Mouse (Mus musculus) midbrain, postnatal 0 days (tissue): Measurements from ENCODE around the gene Foxp4. TPM values are rescaled to one million over a fixed set of nuclear protein-coding genes. Genes with fewer than 3 reads are reported as not detected.

Experiments
- ATAC-seq: fragments of 200-750 bp; cut with Nextera tagmentation; 2 replicates; pipeline ENCODE4 v1.8.0; 2017; ENCODE audit warnings: moderate number of reproducible peaks, mild to moderate bottlenecking, moderate TSS enrichment, moderate library complexity; ENCODE audit not compliant: low FRiP score
- DNase-seq: peaks from one replicate; pipeline ENCODE4 v3.0.0-alpha.2; 2015; ENCODE audit warnings: low spot score
- H3K27ac ChIP-seq: fragments of 300-500 bp; sonication (generic); 2 replicates; pipeline ENCODE4 v1.5.1; 2014; ENCODE audit warnings: low read depth, mild to moderate bottlenecking, low read length, mixed read lengths
- H3K27me3 ChIP-seq: fragments of 300-500 bp; sonication (generic); 2 replicates; pipeline ENCODE4 v1.6.1; 2014; ENCODE audit warnings: low read length, control low read depth, mixed read lengths; ENCODE audit not compliant: insufficient read depth
- H3K36me3 ChIP-seq: fragments of 300-500 bp; sonication (generic); 2 replicates; pipeline ENCODE4 v1.6.1; 2014; ENCODE audit warnings: low read length, control low read depth, mixed read lengths; ENCODE audit not compliant: insufficient read depth
- H3K4me1 ChIP-seq: fragments of 300-500 bp; sonication (generic); 2 replicates; pipeline ENCODE4 v1.6.1; 2014; ENCODE audit warnings: mild to moderate bottlenecking, control low read depth, antibody characterized with exemption, low read length, mixed read lengths; ENCODE audit not compliant: insufficient read depth
- H3K4me2 ChIP-seq: fragments of 300-500 bp; sonication (generic); 2 replicates; pipeline ENCODE4 v1.6.1; 2014; ENCODE audit warnings: low read depth, mild to moderate bottlenecking, low read length, mixed read lengths; ENCODE audit not compliant: poor library complexity, severe bottlenecking
- H3K4me3 ChIP-seq: fragments of 300-500 bp; sonication (generic); 2 replicates; pipeline ENCODE4 v1.5.1; 2014; ENCODE audit warnings: low read depth, mild to moderate bottlenecking, low read length, moderate library complexity
- H3K9ac ChIP-seq: fragments of 300-500 bp; sonication (generic); replicated peaks from 2 replicates; pipeline ENCODE4 v1.6.1; 2014; ENCODE audit warnings: mild to moderate bottlenecking, low read length, moderate library complexity, mixed read lengths; ENCODE audit not compliant: poor library complexity, severe bottlenecking
- H3K9me3 ChIP-seq: fragments of 300-500 bp; sonication (generic); 2 replicates; pipeline ENCODE4 v1.6.1; 2016; ENCODE audit warnings: low read length, control low read depth
- CTCF ChIP-seq: IDR thresholded peaks from 2 replicates; pipeline ENCODE4 v1.5.1; 2016; ENCODE audit warnings: antibody characterized with exemption, mild to moderate bottlenecking
- WGBS: fragments of 180-500 bp; shearing (Covaris S2); extraction: QIAGEN DNeasy Blood & Tissue Kit; methylation state at CpG from one replicate; pipeline ENCODE4 v1.1.7; 2014; 5-methylcytosine and 5-hydroxymethylcytosine counted together
- polyA plus RNA-seq: library from polyadenylated mRNA; unstranded; fragments of >200 nt; fragmentation: Nextera tagmentation; extraction: Ambion mirVana; gene quantifications from 2 replicates; pipeline ENCODE4 v1.2.1, GENCODE M21; 2015
- total RNA-seq: library from RNA; depleted of rRNA; stranded (reverse); fragments of >200 nt; gene quantifications from 2 replicates; pipeline ENCODE4 v1.2.3, GENCODE M21; 2014

Gene Foxp4
- total and polyA plus RNA-seq, 2 experiments from 2014 or later: 55.4 to 200 TPM

- no peak overlapping the region for H3K27ac ChIP-seq
- H3K9ac ChIP-seq: no peak overlapping the region
- H3K4me1 ChIP-seq: no peaks in the 10 kb centered on the region
- peaks cover 3% of the 10 kb centered on the region; the same call in 1 of the 2 replicates for H3K27me3 ChIP-seq
- ATAC-seq (no peak), DNase-seq (no peak)
- TF ChIP-seq CTCF: no peak
- WGBS: 82% methylated on average over 3 of the region's 3 CpGs
- no peak overlapping the region for H3K4me2 ChIP-seq
- H3K9me3 ChIP-seq: no peaks in the 10 kb centered on the region
- no peak overlapping the region for H3K4me3 ChIP-seq
- H3K36me3 ChIP-seq: no peaks in the 10 kb centered on the region
Measured at GRCm38 (mm10) chr17:47917212-47917611, 7.2 kb downstream of the Foxp4 start.

GRCm38 (mm10) chr17:47914676-47915219 is 9.7 kb downstream of the Foxp4 start:
- H3K27ac ChIP-seq: no peak overlapping the region
- H3K27me3 ChIP-seq: no peaks in the 10 kb centered on the region; the same call in 1 of the 2 replicates
- no peaks in the 10 kb centered on the region for H3K9me3 ChIP-seq
- WGBS: 23% methylated on average over 9 of the region's 9 CpGs
- H3K4me3 ChIP-seq: no peak overlapping the region
- no peak overlapping the region for H3K9ac ChIP-seq
- DNase-seq: peak; percentile 57
- H3K4me2 ChIP-seq: no peak overlapping the region
- no peak for TF ChIP-seq CTCF
- no peaks in the 10 kb centered on the region for H3K36me3 ChIP-seq
- no peak for ATAC-seq
- H3K4me1 ChIP-seq: no peaks in the 10 kb centered on the region

GRCm38 (mm10) chr17:47909091-47910001 is 15.1 kb downstream of the Foxp4 start:
- peak overlapping the region; percentile 26 for H3K4me3 ChIP-seq
- no peaks in the 10 kb centered on the region for H3K36me3 ChIP-seq
- H3K4me2 ChIP-seq: peak overlapping the region; percentile 46
- 17% methylated on average over 51 of the region's 51 CpGs for WGBS
- H3K9ac ChIP-seq: peak overlapping the region; percentile 29; the same call in 1 of the 2 replicates
- ATAC-seq: no peak
- TF ChIP-seq CTCF: no peak
- peaks cover 3% of the 10 kb centered on the region; the same call in 1 of the 2 replicates for H3K27me3 ChIP-seq
- no peaks in the 10 kb centered on the region for H3K9me3 ChIP-seq
- 0 out of 2 replicates have a peak, but pooled peaks cover 2% of the 10 kb centered on the region for H3K4me1 ChIP-seq
- DNase-seq: peak; percentile 14
- no peak overlapping the region for H3K27ac ChIP-seq

- no peak overlapping the region for H3K4me3 ChIP-seq
- no peak overlapping the region for H3K9ac ChIP-seq
- no peaks in the 10 kb centered on the region for H3K9me3 ChIP-seq
- H3K27me3 ChIP-seq: peaks cover 3% of the 10 kb centered on the region; the same call in 1 of the 2 replicates
- DNase-seq (no peak), ATAC-seq (no peak)
- no peaks in the 10 kb centered on the region for H3K36me3 ChIP-seq
- H3K27ac ChIP-seq: no peak overlapping the region
- TF ChIP-seq CTCF: no peak
- 73% methylated on average over 2 of the region's 2 CpGs for WGBS
- H3K4me2 ChIP-seq: no peak overlapping the region
- 0 out of 2 replicates have a peak, but pooled peaks cover 7% of the 10 kb centered on the region for H3K4me1 ChIP-seq
Measured at GRCm38 (mm10) chr17:47908079-47908478, 16.4 kb downstream of the Foxp4 start.

- Histone ChIP-seq H3K36me3 (no peaks in the 10 kb centered on the region), H3K4me1 (0 out of 2 replicates have a peak, but pooled peaks cover 7% of the 10 kb centered on the region), H3K27ac (no peak overlapping the region), H3K9ac (no peak overlapping the region), H3K27me3 (peaks cover 3% of the 10 kb centered on the region; the same call in 1 of the 2 replicates), H3K9me3 (no peaks in the 10 kb centered on the region), H3K4me3 (no peak overlapping the region), H3K4me2 (no peak overlapping the region)
- 33% methylated on average over 9 of the region's 9 CpGs for whole genome bisulfite sequencing
- ATAC-seq (no peak), DNase-seq (no peak)
- TF ChIP-seq CTCF: no peak
Measured at GRCm38 (mm10) chr17:47907366-47907920, 17.0 kb downstream of the Foxp4 start.
